Mouse (Mus musculus): ENCODE data around the gene Cdrt4. TPM values are rescaled to one million over a fixed set of nuclear protein-coding genes. Genes with fewer than 3 reads are reported as not detected.

Gene Cdrt4
- not detected in 2 replicates for polyA plus RNA-seq (2012; rRNA removed)

DNA sequence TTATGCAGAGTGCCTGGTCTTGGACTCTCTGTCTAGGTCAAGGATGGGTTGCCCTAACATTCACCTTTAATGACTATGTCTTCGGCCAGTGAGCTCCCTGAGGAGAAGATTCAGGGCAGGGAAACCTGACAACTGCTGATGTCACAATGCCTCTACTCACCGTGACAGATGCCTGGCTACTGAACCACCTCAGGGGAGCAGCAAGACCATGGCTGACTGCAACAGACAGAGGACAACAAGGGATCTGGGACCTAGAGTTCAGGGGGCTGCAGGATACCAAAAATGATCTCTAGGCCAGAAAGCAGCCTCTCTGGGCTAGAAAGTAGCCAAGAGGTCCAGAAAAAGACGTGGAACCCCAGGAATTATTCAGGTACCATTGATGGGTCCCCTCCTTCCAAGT lies at the start of gene Cdrt4:
Cdrt4 (plus strand) TSS at position 182 of the 400 bp plus-strand sequence.
- WGBS, result 81% methylated on average over 3 of the region's 3 CpGs
- DNase-seq (ENCODE audit: low read depth, low spot score), result no peak

DNA sequence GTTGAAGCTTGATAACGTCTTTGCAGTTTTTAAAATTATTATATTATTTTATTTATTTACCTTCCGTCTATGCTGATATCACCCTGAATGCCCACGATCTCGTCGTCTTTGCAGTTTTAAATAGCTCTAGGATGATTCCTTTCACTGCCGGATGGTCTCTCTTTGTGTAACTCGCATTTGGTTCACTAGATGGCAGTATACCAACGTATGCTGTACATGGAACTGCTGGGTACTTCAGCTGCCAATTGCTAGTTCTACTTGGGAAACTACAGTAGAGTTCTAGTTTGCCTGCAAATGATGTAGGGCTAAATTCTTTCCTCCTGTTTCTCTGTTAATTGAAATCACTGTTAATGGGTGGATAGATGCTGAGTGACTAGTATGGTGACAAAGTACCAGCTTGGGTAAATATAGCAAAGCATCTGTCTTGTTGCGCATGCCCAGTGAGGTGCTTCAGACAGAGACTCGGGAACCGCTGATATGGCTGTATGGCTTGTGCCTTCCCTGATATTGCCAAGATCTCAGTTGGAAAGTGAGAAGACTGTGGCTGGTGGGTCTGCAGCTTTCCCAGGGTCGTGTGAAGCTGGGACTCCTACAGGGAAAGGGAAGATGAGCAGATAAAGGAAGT lies 49.2 kb upstream of the Cdrt4 start:
- WGBS, result 26% methylated on average over 12 of the region's 12 CpGs
- peak; percentile 48 for DNase-seq (ENCODE audit: low read depth, low spot score)

DNA sequence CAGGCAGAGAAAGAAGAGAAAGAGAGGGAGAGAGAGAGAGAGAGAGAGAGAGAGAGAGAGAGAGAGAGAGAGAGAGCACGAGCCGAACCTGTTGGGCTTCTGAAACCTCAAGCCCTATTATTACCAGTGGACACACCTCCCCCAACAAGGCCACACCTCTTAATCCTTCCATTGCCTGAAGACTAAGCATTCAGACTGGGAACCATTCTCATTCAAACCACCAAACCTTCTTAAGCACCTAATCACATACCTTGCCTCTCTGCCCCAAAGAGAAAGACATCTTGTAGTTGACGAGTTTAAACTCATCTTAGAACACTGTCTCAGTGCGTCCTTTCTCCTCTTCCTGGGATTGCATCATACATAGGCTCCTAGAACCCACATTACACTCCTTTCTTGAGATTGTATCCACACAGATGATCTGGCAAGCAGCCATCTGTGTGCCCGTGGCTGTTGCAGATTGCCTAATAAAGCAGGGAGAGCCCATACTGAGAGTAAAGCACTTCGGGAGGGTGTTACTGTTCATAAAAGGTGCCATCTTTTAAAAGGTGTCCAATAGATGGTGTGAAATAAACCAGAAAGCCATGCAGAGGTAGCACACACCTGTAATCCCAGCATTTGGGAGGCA lies 47.0 kb upstream of the Cdrt4 start:
- 28% methylated on average over 6 of the region's 6 CpGs for whole genome bisulfite sequencing

DNA sequence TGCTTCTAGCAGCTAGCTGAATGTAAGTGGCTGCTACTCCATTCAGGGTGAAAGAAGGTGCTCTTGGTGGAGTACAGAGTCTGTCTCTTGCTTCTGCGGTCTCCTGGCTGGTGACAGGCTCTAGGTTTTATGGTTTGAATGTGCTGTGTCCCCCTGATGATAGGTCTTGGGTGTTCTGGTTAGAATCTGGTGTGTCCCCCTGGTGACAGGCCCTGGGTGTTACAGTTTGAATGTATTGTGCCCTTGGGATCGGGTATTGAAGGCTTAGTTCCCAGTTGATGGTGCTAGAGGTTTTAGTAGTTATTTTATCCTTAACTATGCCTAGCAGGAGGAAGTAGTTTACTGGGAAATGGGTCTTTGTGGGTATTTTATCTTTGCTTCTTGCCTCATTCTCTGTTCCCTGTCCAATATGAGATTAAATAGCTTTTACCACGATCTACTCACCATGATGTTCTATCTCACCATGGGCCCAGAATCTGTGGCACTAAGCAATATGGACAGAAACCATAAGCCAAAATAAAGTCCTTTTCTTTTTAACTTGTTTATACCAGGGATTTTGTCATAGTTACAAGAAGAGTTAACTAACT lies 41.2 kb upstream of the Cdrt4 start:
- no peak for DNase-seq (ENCODE audit: low read depth, low spot score)

More for the DNA sequence above, 47.0 kb upstream of the Cdrt4 start:
- DNase-seq (ENCODE audit: low read depth, low spot score), result no peak

DNA sequence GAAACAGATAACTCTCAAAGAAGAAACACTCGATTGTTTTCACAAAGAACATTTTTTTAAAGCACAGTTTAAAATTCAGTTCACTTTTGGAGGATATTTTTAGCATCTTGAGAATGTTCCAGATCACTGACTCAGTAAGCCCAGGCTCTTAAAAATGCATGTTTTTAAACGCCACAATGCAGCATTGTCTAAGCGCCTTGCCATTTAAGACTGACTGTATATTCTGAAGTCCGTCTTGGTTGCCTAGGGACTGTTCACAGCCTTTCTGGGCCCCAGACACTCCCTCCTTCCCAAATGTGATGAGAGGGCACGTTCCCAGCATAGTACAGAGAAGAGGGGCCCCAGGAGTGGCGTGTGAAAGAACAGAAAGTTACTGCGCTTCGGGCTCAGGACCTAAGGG lies 39.6 kb upstream of the Cdrt4 start:
- 56% methylated on average over 8 of the region's 8 CpGs for WGBS

More for the DNA sequence above, 41.2 kb upstream of the Cdrt4 start:
- WGBS, result 73% methylated on average over 3 of the region's 3 CpGs

DNA sequence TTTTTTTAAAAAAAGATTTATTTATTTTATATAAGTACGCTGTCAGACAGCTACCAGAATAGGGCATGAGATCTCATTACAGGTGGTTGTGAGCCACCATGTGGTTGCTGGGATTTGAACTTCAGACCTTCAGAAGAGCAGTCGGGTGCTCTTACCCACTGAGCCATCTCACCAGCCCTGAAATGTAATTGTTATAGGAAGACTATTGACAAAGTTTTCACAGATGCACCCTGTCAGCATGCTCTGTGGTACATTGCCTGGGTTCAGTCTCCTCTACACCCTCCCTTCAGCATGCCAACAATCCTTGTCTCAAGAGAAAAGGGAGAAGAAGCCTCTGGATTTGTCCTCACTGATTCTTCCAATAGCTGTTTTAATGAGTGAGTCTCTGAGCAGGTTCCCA lies 37.9 kb upstream of the Cdrt4 start:
- 91% methylated on average over 2 of the region's 2 CpGs for WGBS
- no peak for DNase-seq (ENCODE audit: low read depth, low spot score)

More for the DNA sequence above, 39.6 kb upstream of the Cdrt4 start:
- DNase-seq (ENCODE audit: low read depth, low spot score), result no peak

DNA sequence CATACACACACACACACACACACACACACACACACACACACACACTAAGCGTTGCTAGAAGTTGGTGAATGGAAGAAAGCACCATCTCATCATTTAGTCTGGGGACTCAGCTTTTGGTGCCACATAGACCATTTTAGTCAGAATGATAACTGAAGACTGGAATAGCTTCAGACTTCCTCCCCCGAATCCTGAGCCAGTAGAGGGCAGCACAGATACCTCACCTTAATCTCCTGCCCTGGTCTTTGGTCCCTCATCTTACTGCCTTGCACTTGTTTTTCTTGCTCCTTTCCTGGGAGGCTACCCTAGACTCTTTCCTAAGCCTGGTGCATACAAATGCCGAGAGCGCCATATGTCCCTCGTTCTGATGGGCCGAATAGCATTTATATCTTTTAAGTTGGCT lies 36.5 kb upstream of the Cdrt4 start:
- WGBS, result 58% methylated on average over 6 of the region's 6 CpGs
- no peak for DNase-seq (ENCODE audit: low read depth, low spot score)

DNA sequence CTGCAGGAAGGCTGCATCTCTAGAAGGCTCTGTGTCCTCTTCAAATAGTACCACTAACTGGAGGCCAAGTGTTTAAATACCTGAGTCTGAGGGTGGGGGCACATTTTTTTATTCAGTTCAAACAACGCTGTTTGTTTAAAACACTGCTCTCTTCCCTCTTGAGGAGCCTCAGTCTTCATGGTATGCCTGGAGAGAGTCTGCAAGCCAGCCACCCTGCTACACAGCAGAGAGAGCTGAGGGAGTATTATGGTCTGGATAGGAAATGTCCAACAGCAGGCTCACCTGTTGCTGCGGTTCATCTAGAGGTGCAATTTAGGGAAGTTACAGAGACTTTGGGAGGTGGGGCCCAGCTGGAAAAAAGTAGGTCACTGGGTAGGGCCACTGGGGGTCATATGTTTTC lies 35.5 kb upstream of the Cdrt4 start:
- WGBS, result 39% methylated on average over 2 of the region's 2 CpGs
- DNase-seq (ENCODE audit: low read depth, low spot score), result no peak

DNA sequence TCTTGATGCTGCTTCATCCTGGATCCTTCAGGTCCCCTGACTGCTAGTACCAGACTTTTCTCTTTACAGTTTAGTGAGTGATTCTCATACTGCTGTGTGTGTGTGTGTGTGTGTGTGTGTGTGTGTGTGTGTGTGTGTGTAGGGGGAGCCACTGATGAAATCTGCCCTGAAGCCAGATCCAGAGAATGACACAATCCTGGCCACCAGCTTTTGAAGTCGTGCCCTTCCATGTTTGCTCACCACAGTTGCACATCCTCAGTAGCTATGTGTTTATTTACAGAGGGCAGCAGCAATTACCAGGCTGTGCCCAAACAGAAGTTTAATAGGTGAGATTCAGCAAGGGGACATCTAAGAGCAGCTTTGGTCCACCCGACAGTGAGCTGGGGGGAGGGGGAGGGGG lies 34.2 kb upstream of the Cdrt4 start:
- WGBS, result 15% methylated on average over 2 of the region's 2 CpGs
- no peak for DNase-seq (ENCODE audit: low read depth, low spot score)

DNA sequence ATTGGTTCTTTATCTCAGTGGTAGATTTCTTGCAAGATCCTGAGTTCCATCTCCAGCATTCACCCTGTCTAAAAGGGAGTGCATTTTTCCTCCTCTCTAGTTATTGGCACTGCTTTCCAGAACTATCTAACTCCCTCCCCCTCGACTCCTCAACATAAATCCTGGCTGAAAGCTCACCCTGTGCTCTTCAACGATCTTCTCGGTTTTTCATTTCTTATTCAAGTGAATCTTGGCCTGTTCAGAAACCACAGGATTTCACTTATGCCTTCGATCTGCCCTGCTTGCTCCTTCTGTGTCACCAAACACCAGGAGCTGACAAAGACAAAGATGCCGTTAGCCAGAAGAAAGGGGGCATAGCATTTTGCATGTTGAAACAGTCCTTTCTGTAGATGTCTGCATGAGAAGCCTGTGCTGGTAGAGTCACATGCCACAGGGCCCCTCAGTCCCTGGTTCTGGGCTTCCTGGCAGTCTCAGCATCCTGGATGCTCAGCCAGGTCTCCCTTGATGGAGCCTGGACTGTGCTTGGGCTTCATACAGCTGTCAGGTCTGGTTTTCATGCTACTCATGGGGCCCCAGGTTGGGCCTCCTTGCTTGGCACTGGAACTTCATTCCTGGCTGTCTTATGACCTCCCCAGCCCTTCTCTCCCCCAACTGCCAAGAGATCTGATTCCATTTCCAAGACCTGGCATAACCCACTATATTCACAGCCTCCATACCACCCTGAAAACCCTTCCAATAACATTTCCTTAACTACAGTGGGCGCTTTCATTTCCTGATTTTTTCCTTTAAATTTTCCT lies 30.8 kb upstream of the Cdrt4 start:
- no peak for DNase-seq (ENCODE audit: low read depth, low spot score)
- 69% methylated on average over 6 of the region's 6 CpGs for WGBS

DNA sequence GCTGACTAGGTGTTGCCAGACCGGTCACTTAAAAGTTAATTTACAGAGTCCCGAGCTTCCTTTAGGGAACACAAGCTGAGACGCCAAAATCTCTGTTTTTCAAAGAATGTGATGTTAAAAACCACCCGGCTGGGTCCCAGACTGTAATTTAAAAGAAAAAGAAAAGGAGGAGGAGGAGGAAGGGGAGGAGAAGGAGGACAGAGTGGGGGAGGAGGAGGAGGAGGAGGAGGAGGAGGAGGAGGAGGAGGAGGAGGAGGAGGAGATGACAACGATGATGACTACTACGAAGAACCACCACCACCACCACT lies 30.3 kb upstream of the Cdrt4 start:
- WGBS, result 26% methylated on average over 6 of the region's 6 CpGs

DNA sequence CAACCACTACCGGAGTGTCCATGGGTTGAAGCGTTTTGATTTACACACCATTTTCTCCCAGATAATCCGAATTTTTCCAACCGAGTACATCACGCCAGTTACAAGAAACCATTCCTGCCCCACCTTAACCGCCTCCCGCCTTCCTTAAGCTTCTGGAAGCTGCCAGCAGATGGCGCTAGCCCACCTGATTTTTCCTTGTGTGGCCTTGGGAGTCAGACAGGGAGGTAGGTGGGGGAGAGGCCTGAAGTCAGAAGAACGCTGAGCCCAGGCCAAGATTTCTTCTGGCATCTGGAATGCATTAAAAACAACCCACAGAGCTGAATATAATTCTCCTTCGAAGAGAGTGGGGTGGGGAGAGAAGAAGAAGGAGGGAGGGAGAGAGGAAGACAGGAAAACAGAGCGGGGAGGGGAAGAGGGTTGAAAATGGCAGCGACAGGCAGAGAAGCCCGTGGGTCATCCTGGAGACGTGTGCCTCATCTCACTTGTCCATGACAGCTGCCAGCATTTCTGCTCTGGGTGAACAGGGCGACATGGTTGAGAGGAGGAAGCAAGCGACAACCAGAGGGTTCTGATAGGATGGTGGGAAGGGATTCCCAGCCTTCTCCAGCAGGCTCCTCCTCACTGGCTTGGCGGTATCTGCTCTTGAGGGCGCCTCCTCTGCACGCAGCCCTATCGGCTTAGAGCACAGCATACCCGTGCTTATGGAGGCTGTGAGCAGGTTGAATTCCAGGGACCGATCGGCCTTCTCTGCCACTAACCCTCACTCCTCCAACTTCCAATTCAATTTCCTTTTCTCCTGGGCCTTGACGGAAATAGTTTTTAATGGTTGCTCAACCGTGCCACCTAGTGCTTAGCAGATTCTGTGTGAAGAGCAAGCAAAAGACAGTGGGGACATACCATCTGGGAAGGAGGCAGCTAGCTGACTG lies 29.7 kb upstream of the Cdrt4 start:
- WGBS, result 37% methylated on average over 25 of the region's 25 CpGs
- DNase-seq (ENCODE audit: low read depth, low spot score), result peak; percentile 89

More for the DNA sequence above, 30.3 kb upstream of the Cdrt4 start:
- DNase-seq (ENCODE audit: low read depth, low spot score), result no peak

DNA sequence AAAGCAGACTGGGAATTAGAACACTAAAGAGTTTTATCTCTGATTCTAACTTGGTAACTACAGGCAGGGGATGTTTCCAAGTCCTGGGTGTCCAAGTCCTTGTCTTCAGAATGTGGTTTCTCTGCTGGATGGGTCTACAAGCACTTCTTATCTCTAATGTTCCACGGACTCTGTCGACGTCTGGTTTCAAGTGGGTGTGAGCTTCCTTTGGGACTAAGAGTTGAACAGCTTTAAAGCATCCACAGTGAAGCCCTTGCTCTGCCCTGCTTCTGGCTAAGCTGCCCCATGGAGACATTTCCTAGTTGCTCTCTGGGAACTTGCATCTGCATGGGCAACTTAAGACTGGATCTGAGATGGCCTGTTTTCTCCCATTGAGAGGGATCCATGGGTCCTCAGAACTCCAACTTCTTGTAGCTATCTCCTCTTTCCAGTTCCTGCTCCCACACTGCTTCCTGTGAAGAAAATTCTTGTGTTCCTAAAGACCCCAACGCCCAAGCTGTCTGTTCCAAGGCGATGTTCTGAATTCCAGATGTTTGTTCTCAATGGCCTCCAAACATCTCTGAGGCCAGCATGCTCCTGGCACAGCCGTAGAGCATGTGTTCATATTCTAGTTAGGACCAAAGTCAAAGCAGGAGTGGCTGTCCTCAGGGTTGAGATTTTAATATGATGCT lies 26.8 kb upstream of the Cdrt4 start:
- DNase-seq (ENCODE audit: low read depth, low spot score), result no peak
- WGBS, result 76% methylated on average over 6 of the region's 6 CpGs

DNA sequence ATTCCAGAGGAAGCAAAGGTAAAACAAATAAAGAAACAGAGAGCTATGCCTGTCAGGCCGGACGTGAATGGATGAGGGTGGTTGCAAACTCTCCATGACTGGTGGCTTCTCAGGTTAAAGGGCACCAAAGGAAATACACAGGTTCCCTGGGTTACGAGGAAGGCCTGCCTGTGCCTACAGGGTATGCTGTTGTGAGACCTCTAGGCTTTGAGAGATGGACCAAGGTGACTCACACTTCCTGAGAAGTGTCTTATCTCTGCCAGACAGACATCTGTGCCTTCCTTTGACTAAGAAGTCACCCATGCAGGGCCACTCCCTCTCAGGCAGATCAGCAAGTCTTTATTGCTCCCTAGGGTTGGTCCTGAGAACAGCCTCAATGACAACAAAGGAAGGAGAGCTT lies 21.2 kb upstream of the Cdrt4 start:
- DNase-seq (ENCODE audit: low read depth, low spot score), result peak; percentile 38
- WGBS, result 28% methylated on average over 3 of the region's 3 CpGs

DNA sequence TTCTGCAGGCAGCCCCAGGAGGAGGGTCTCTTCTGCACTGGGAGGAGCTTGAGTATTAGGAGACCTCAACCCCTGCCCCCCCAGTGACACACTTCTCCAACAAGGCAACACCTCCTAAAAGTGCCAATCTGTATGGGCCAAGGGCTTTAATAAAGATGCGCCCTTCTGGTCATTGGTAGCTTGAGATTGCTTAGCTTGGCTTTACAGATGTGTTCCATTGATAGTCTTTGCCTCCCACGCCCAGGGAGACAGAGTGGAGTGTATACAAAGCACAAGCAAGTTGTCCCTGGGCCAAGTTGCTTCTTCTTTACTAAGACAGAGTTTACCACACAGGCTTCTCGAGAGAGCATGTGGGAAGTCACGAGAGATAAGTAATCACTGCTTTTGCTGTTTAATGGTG lies 20.4 kb upstream of the Cdrt4 start:
- no peak for DNase-seq (ENCODE audit: low read depth, low spot score)
- 73% methylated on average over 4 of the region's 4 CpGs for WGBS

DNA sequence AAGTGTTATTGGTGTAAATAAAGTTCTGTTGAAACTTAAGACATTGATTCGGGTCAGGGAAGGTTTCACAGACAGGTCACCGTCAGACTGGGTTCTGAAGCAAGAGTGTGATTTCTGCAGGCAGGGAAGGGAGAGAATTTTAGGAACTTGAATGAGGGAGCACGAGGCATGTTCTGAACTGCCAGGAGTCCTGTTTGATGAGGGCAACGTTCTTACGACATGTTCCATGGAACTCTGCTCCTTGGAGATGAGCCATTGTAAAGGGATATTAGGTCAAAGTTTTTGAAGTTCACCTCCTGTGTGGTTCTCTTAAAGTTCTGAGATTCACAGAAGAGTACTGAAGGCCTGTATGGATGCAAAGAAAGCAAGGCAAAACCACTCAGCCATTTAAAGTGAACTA lies 19.9 kb upstream of the Cdrt4 start:
- no peak for DNase-seq (ENCODE audit: low read depth, low spot score)
- 61% methylated on average over 5 of the region's 5 CpGs for WGBS

DNA sequence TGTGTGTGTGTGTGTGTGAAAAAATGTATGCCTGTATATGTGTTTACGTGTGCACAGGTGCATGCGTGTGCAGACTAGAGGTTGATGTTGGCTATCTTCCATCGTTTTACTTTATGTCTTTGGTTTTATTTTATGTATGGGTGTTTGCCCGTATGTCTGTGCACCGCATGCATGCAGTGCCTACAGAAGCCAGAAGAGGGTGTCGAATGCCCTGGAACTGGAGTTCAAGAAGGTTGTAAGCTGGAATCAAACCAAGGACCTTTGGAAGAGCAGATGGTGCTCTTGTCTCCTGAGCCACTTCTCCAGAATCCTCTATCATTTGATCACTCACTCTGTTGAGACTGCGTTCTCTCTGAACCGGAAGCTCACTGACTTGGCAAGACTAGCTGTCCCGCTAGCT lies 17.9 kb upstream of the Cdrt4 start:
- no peak for DNase-seq (ENCODE audit: low read depth, low spot score)
- WGBS, result 91% methylated on average over 9 of the region's 9 CpGs

DNA sequence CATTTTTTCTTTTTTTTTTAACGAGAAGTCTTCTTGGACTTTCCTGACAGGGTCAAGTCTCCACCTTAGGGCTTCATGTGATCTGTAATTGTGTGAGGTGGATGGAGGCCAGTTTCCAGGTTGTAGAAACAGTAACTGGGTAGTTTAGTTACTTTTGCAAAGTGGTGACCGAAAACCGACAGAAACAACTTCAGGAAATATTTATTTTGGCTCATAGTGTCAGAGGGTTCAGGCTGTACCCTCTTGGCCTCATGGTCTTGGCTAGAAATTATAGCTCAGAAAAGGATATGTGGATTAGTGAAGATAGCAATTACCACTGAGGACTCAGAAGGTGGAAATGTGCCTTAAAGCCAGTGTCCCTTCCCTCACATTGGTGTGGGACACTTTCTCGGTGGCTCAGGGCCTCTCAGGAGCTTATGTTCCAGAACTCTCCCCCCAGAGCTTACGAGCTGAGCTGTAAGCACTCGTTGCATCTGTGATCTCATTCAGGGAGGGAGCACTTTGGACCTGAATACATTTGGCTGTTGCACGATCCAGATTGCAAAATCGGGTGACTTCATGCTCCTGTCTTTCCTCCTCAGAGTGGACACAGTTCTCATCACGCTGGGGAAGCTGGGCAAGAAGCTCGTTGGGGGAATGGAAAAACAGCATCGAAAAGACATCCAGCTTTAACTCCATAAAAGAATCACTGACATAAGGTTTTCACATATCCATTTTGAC lies 16.0 kb upstream of the Cdrt4 start:
- DNase-seq (ENCODE audit: low read depth, low spot score), result no peak
- 50% methylated on average over 11 of the region's 11 CpGs for WGBS

Measured in large intestine, adult 2 months (tissue).